Mouse (Mus musculus) adipocyte (in vitro differentiated cells): ENCODE data around the gene Dennd1a.

Source experiments
- DNase-seq: peaks from one replicate; pipeline ENCODE4 v3.0.0-alpha.2; 2016; ENCODE audit warnings: low spot score

The Dennd1a gene

DNA sequence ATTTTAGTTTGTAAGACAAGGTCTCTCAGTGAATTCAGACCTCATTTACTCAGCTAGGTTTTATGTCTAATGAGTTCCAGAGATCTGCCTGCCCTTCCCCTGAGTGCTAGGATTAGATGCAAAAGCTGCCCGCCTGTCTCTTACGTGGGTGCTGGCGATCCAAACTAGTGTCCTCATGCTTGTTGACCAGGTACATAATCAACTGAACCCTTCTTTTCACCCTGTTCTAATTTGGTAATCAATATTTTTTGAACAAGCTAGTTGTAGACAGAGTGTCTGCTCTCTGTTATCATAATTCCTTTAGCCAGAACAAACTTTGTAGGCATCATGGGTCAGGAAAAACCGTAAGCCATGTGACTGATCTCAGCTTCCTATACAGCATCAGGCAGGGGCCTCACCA lies 241.9 kb downstream of the Dennd1a start:
- no peak for DNase-seq

DNA sequence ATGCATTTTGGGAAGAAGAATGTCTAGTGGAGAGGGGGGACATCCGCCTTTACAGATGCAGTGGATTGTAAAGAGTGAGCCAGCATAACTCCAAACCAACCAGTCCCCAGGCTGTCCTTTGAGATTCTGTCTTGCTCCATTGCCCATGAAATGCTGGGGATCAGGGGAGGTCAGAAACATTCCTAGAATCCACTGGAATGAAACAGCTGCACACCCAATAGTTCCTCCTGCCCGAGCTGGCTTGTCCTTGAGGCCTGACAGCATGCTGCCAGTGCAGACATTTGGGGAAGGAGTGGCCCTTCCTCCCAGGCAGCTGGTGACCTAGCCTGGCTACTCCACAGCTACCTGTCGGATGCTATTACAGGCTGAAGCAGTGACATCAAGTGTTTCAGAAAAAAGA lies 246.3 kb downstream of the Dennd1a start:
- DNase-seq = no peak

DNA sequence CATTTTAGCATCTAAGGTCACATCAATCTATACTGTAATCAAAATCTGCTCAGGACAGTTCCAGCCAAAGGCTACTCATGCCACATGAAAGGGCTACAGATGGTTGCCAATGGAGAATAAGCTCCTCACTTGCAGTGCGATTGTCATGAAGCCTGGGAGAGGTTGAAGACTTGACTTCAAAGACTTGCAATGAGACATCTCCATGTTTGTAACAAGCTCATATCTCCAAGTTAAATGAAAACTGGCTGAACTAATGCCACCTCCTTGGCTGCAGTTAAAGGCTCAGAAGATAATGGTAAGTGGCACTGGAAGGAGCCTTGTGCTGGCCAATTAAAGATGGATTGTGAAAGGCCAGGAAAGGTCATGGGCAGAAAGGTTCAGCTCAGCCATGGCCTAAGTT lies 247.6 kb downstream of the Dennd1a start:
- DNase-seq = no peak

GRCm38 (mm10) chr2:38028317-38028716 lies 258.9 kb downstream of the Dennd1a start:
- DNase-seq = no peak

- DNase-seq = no peak
Observed at GRCm38 (mm10) chr2:38025615-38026014, 261.6 kb downstream of the Dennd1a start.

GRCm38 (mm10) chr2:38023741-38024130 lies 263.5 kb downstream of the Dennd1a start:
- no peak for DNase-seq

GRCm38 (mm10) chr2:38023054-38023740 lies 264.0 kb downstream of the Dennd1a start:
- DNase-seq = peak; percentile 12

DNA sequence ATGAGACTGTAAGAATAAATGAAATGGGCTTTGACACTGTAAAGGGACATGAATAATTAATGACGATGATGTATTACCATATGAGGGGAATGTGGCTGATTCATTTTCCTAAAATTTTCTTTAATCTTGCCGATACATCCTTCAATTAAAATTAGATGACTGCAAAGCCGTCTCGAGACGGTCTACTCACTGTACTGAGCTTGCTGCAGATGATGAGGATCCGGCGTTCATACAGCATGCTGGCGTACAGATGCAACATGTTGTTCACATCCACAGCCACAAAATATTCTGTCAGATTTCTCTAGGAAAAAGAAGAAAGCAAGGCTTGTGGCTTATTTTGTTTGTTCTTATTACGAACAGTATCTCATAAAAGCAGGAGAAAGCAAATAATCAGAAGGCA lies 266.0 kb downstream of the Dennd1a start:
- no peak for DNase-seq

DNA sequence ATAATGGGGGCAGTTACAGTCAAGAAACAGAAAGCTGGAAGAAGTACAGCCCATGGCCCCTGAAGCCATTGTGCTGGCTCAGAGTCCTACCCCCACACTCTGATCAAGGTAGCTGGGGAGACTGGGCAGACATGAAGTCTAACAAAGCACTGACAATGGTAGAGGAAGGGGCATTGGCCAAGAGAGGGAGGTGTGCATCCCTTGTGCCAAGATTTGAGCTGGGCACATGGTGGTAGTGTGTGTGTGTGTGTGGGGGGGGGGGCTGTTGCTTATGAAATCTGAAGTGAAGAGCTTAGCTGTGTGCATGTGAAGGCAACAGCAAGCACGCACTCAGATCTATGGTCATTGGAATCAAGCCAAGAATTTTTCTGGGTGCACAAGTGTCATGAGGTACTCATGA lies 272.5 kb downstream of the Dennd1a start:
- no peak for DNase-seq

DNA sequence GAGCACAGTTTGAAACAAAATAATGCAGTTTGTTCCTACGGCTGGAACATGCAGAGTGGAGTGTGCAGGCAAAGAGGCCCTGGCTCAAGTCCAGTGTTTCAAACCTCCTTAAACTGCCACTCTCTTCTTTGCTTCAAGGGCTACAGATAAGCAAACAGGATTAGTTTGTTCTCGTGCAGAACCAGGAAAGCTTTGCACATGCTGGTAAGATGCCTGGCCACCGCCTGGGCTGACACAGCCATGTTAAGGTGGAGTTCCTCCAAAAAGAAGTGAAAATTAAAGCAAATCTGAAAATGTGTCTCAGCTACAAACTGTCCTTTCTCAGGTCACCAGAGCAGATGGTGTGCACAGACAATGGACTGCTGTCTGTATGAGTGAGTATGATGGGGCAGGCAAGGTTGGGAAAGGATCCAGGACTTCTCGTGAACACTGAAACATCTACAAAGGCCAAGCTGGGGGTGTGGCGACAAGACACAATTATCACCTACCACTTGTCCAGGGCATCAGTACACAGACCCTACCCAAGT lies 273.3 kb downstream of the Dennd1a start:
- peak; percentile 76 for DNase-seq

DNA sequence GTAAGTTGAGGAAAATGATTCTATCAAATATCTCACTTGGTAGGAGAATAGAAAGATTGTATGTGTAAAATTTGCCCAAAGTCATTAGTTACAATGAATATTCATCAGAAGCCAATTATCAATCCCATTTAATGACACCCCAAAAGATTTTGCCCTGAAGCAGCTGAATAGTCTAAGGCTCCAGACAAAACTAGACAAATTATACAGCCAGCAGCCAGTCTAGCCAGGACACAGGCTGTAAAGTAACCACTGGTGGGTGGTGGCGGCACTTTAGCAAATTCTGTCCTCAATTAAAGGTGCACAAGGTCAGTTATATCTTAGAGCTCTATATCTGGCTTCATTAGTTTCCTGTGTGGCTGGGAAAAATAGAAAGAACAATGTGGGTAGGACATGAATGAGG lies 280.0 kb downstream of the Dennd1a start:
- DNase-seq = no peak

GRCm38 (mm10) chr2:38003183-38003680 lies 284.0 kb downstream of the Dennd1a start:
- DNase-seq = no peak

DNA sequence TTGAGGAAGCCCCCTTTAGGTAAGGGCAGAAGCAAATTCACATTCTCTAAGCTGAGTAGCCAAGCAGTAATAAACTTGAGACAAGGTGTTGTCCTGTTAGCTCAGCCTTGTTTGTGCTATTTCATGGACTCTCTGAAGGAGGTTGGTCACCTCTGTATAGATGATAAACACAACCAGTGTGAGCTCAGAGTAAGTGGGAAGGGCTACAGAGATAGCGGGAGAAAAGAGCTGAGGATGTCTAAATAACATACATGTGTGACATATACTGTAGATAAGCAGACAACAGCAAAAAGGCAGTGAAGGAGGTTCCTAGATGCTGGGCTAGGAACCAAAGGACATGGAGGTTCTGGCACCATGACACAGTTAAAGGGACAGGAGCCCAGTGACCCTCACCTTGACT lies 286.2 kb downstream of the Dennd1a start:
- no peak for DNase-seq

- no peak for DNase-seq
Observed at GRCm38 (mm10) chr2:37997966-37998365, 289.2 kb downstream of the Dennd1a start.

GRCm38 (mm10) chr2:37989091-37989490 lies 298.1 kb downstream of the Dennd1a start:
- no peak for DNase-seq

GRCm38 (mm10) chr2:37988301-37988700 lies 298.9 kb downstream of the Dennd1a start:
- DNase-seq = no peak

GRCm38 (mm10) chr2:37985690-37986222 lies 301.4 kb downstream of the Dennd1a start:
- DNase-seq = peak; percentile 6

- DNase-seq = no peak
Observed at GRCm38 (mm10) chr2:37982714-37983113, 304.5 kb downstream of the Dennd1a start.

GRCm38 (mm10) chr2:37981562-37982403 lies 305.4 kb downstream of the Dennd1a start:
- DNase-seq = no peak

GRCm38 (mm10) chr2:37974201-37974600 lies 313.0 kb downstream of the Dennd1a start:
- DNase-seq = no peak

GRCm38 (mm10) chr2:37972621-37973020 lies 314.6 kb downstream of the Dennd1a start:
- DNase-seq = no peak

DNA sequence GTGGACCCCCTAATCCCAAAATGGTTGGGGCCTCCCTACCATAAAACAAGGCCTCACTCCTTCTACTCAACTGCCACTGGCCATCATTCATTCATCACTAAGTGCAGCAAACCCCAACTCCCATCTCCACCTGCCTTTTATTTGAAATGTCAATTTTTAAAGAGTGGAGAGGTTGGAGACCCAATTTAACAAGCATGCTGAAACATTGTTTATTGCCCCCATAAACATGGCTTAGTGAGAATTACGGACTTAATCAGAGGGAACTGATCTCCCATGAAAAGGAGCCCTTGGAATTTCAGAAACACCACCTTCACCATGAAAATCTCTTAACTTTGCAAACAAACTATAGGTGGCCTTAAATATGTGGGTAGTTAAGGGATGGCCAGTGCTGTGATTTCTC lies 315.5 kb downstream of the Dennd1a start:
- no peak for DNase-seq
